Mouse (Mus musculus): ENCODE results near the gene Fam111a. TPM values are rescaled to one million over a fixed set of nuclear protein-coding genes. Genes with fewer than 3 reads are reported as not detected.

The Fam111a gene
- 4.8 and 5.7 TPM in 2 replicates for polyA plus RNA-seq (2012; rRNA removed)

DNA sequence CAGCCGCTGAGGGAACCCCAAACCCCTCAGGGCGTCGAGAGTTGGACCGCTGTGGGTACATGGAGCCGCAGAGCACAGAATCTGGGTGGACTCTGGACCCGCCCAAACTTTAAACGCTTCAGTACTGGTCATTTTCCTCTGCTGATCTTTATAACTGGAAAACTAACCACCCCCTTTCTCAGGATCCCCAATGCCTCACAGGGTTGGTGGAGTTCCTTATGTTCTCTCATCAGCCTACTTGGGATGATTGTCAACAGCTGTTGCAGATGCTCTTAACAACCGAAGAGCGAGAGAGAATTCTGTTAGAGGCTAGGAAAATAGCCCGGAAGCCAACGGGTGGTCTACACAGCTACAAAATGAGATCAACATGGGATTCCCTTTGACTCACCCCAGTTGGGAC, at the start of gene Fam111a:
Fam111a (plus strand) TSS at position 301 of the 400 bp plus-strand sequence.

GRCm38 (mm10) chr19:12501370-12502347, 43.9 kb upstream of the Fam111a start, which contains the start of gene Dtx4:
Gene Dtx4, minus strand, starts transcription at chr19:12501454.

DNA sequence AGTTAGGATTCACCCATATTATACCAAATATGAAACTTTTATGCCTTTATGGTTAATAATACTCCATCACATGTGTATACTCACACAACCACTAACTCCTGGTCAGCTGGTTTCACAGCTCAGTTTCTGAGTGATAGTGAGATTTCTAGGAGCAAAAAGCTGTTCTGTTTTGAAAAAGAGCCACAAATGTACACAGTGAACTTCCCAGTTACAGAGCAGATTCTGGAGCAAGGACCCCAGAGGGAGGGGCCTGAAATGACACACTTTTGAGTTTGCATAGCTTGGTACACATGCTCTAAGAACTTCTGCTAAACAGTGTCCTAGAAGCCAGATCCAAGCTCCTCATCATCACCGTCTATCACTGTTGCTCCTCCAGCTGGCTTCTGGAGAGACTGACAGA, 54.1 kb downstream of the Fam111a start, which contains the start of gene Gm4952:
Gm4952 (plus strand) TSS at position 301 of the 400 bp plus-strand sequence.

DNA sequence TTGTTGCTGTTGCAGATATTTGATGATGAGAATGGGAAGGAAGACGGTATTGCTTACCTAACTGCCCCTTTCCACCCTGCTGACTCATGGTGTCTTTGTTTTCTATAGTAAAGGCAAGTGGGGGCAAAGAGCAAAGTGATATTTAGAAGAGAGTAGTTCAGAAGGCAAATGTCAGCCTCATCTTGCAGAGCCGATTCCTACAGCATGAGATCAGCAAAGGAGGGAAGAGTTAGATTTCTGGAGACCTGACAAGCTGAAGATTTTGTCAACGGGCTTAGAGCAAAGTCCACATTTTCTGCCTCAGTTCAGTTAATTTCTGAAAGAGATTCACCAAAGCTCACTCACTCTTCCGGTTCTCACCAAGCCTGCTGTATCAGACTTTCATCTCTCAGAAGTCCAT, 87.6 kb downstream of the Fam111a start, which contains the start of gene Glyat:
Glyat (plus strand) TSS at position 133 of the 400 bp plus-strand sequence.

Other genes with a start within 250 kb of the Fam111a start
- gene Olfr1436, start 246.6 kb upstream of the Fam111a start, polyA plus RNA-seq (2012; rRNA removed): not detected in 2 replicates
- gene Olfr1437, start 220.6 kb upstream of the Fam111a start, polyA plus RNA-seq (2012; rRNA removed): not detected in 2 replicates
- not detected in 2 replicates for gene Olfr1438-ps1, start 209.8 kb upstream of the Fam111a start, polyA plus RNA-seq (2012; rRNA removed)
- gene Olfr1440, start 158.5 kb upstream of the Fam111a start, polyA plus RNA-seq (2012; rRNA removed): not detected in 2 replicates
- not detected in 2 replicates for gene Olfr1441, start 128.3 kb upstream of the Fam111a start, polyA plus RNA-seq (2012; rRNA removed)
- gene Pfpl, start 117.8 kb upstream of the Fam111a start, polyA plus RNA-seq (2012; rRNA removed): 0.01 TPM in 2 replicates
- gene Mpeg1, start 85.0 kb upstream of the Fam111a start, polyA plus RNA-seq (2012; rRNA removed): 2.0 and 2.1 TPM in 2 replicates
- 37.1 and 38.0 TPM in 2 replicates for gene Dtx4, start 44.3 kb upstream of the Fam111a start, polyA plus RNA-seq (2012; rRNA removed)
- gene Gm4952, start 54.2 kb downstream of the Fam111a start, polyA plus RNA-seq (2012; rRNA removed): 0.17 and 0.25 TPM in 2 replicates
- not detected in 2 replicates for gene Glyat, start 87.6 kb downstream of the Fam111a start, polyA plus RNA-seq (2012; rRNA removed)
- not detected in 2 replicates for gene Olfr1442, start 124.7 kb downstream of the Fam111a start, polyA plus RNA-seq (2012; rRNA removed)
- not detected in 2 replicates for gene Olfr1443, start 132.4 kb downstream of the Fam111a start, polyA plus RNA-seq (2012; rRNA removed)
- gene Keg1, start 150.0 kb downstream of the Fam111a start, polyA plus RNA-seq (2012; rRNA removed): not detected in 2 replicates
- 2.0 and 2.3 TPM in 2 replicates for gene Cntf, start 219.9 kb downstream of the Fam111a start, polyA plus RNA-seq (2012; rRNA removed)